Mouse (Mus musculus) heart, embryonic 10.5 days (tissue): Measurements from ENCODE around the gene Bclaf3. TPM values are rescaled to one million over a fixed set of nuclear protein-coding genes. Genes with fewer than 3 reads are reported as not detected.

Experiments used
- DNase-seq: peaks from one replicate; pipeline ENCODE4 v3.0.0-alpha.2; 2017; ENCODE audit warnings: low spot score
- H3K27ac ChIP-seq: fragments of 300-500 bp; sonication (generic); 2 replicates; pipeline ENCODE4 v1.5.1; 2016; ENCODE audit warnings: mild to moderate bottlenecking
- H3K27me3 ChIP-seq: fragments of 300-500 bp; sonication (generic); 2 replicates; pipeline ENCODE4 v1.6.1; 2016; ENCODE audit warnings: mild to moderate bottlenecking; ENCODE audit not compliant: poor library complexity, insufficient read depth, severe bottlenecking
- H3K36me3 ChIP-seq: fragments of 300-500 bp; sonication (generic); 2 replicates; pipeline ENCODE4 v1.6.1; 2016; ENCODE audit warnings: mild to moderate bottlenecking, moderate library complexity
- H3K4me1 ChIP-seq: fragments of 300-500 bp; sonication (generic); 2 replicates; pipeline ENCODE4 v1.6.1; 2016; ENCODE audit warnings: mild to moderate bottlenecking
- H3K4me3 ChIP-seq: fragments of 300-500 bp; sonication (generic); 2 replicates; pipeline ENCODE4 v1.5.1; 2016; ENCODE audit warnings: mild to moderate bottlenecking, moderate library complexity
- H3K9me3 ChIP-seq: fragments of 300-500 bp; sonication (generic); 2 replicates; pipeline ENCODE4 v1.6.1; 2016; ENCODE audit warnings: mild to moderate bottlenecking, moderate library complexity
- WGBS: fragments of 180-500 bp; shearing (Covaris S2); methylation state at CpG from one replicate; pipeline ENCODE4 v1.1.7; 2016; 5-methylcytosine and 5-hydroxymethylcytosine counted together
- polyA plus RNA-seq: library from polyadenylated mRNA; unstranded; fragments of >200 nt; fragmentation: Nextera tagmentation; extraction: Ambion mirVana; gene quantifications from 2 replicates; pipeline ENCODE4 v1.2.1, GENCODE M21; 2016

Gene Bclaf3
- polyA plus RNA-seq, 1 experiment from 2014 or later = 18.5 TPM

DNA sequence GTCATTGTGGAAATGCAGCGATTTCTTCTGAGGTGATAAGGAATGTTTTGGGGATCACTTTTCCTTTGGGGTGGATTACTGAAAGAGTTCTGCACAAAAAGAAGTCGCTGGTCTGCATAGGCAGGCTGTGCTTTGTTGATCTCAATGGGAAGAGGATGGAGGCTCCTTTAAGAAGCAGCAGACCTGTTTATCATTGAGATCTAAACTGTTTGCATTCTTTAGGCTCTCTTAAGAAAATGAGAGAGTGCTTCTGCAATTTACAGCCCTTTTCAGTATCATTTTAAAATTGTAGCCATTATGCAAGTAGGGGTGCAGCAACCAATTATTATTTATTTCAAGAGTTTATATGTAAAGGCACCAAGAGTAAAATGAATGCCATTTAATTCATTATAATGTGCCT is 102.7 kb downstream of the Bclaf3 start:
- Histone ChIP-seq H3K27me3 (peaks cover 16% of the 10 kb centered on the region; the same call in 1 of the 2 replicates), H3K36me3 (no peaks in the 10 kb centered on the region), H3K4me3 (no peak overlapping the region), H3K9me3 (no peaks in the 10 kb centered on the region), H3K27ac (no peak overlapping the region), H3K4me1 (peaks cover 6% of the 10 kb centered on the region; the same call in 1 of the 2 replicates)
- DNase-seq = no peak
- WGBS = 38% methylated on average over 2 of the region's 2 CpGs

DNA sequence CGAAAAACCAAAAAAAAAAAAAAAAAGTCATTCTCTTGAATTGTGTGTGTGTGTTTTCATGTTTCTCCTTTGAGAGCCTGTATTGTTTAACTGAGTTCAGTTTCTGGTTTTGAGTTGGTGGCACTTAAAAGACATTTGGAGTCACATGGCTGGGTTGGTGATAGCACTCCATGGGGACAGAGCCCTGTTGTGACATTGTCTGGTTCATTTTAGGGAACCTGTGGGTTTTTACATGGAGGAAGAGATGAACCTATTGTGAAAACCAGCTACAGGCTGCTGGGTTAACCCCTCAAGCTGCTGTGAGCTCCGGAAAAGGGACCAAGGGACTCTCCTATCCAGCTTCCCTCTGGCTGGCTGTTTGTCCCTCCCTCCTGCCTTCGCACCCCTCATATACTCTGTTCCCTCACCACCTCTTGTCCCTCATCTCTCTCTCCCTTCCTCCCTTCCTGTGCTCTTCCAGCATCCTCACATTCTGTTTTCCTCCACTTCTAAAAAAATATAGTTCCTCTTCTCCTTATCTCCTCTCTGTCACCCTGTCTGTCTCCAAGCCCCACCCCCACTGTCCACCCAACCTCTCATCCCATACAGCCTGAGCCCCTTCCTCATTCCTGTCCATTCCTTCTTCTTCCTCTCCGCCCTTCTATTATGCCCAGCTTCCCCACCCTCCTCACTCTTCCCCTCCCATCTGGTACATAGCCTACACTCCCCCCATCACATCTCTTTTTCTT is 112.2 kb downstream of the Bclaf3 start:
- Histone ChIP-seq H3K36me3 (no peaks in the 10 kb centered on the region), H3K27ac (no peak overlapping the region), H3K9me3 (no peaks in the 10 kb centered on the region), H3K27me3 (no peaks in the 10 kb centered on the region; the same call in 1 of the 2 replicates), H3K4me1 (no peaks in the 10 kb centered on the region), H3K4me3 (no peak overlapping the region)
- WGBS = 66% methylated on average over 4 of the region's 4 CpGs
- DNase-seq = no peak

DNA sequence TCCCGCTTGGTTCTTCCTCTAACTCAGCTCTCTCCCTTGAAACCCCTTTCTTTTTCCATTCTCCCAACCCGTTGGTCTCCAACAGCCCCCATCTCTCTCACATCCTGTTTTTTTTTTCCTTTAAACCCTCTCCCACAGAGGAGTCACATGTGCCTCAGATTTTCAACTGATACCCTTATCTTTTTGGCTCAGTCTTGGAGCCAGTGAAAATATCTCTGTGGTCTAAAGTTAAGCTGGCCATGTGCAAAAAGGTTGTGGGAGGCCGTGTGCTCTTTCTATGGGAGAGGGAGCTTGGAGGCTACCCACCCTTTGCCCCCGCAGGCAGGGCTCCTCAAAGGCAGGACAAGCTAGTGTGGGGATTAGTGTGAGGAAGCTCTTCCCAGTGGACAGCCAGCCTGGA is 113.5 kb downstream of the Bclaf3 start:
- DNase-seq = no peak
- H3K36me3 ChIP-seq = no peaks in the 10 kb centered on the region
- no peaks in the 10 kb centered on the region; the same call in 1 of the 2 replicates for H3K27me3 ChIP-seq
- no peak overlapping the region for H3K27ac ChIP-seq
- H3K9me3 ChIP-seq = no peaks in the 10 kb centered on the region
- H3K4me1 ChIP-seq = no peaks in the 10 kb centered on the region
- H3K4me3 ChIP-seq = no peak overlapping the region
- WGBS = 42% methylated on average over 4 of the region's 4 CpGs

Other genes with a start within 250 kb of the Bclaf3 start
- gene Eif1ax, start 154.5 kb upstream of the Bclaf3 start, polyA plus RNA-seq = 119 and 125 TPM in 2 replicates
- gene Map7d2, start 112.1 kb upstream of the Bclaf3 start, polyA plus RNA-seq = 0.83 and 2.3 TPM in 2 replicates
- gene Sh3kbp1, start 100.6 kb downstream of the Bclaf3 start, polyA plus RNA-seq = 54.1 and 80.8 TPM in 2 replicates